Mouse (Mus musculus) hindbrain, embryonic 11.5 days (tissue): Measurements from ENCODE around the gene Ppp1r9a. TPM values are rescaled to one million over a fixed set of nuclear protein-coding genes. Genes with fewer than 3 reads are reported as not detected.

Experiments
- ATAC-seq: fragments of 200-750 bp; cut with Nextera tagmentation; 2 replicates; pipeline ENCODE4 v1.8.0; 2017; ENCODE audit warnings: mild to moderate bottlenecking, moderate TSS enrichment, moderate library complexity; ENCODE audit not compliant: low FRiP score
- DNase-seq: peaks from one replicate; pipeline ENCODE4 v3.0.0-alpha.2; 2015; ENCODE audit warnings: low spot score
- H3K27ac ChIP-seq: fragments of 300-500 bp; sonication (generic); 2 replicates; pipeline ENCODE4 v1.5.1; 2014; ENCODE audit warnings: mild to moderate bottlenecking, low read depth, low read length
- H3K27me3 ChIP-seq: fragments of 300-500 bp; sonication (generic); 2 replicates; pipeline ENCODE4 v1.6.1; 2014; ENCODE audit warnings: mild to moderate bottlenecking, low read length, moderate library complexity, mixed read lengths; ENCODE audit not compliant: control insufficient read depth, insufficient read depth
- H3K36me3 ChIP-seq: fragments of 300-500 bp; sonication (generic); 2 replicates; pipeline ENCODE4 v1.6.1; 2014; ENCODE audit warnings: mild to moderate bottlenecking, low read length, moderate library complexity, mixed read lengths; ENCODE audit not compliant: control insufficient read depth, insufficient read depth
- H3K4me1 ChIP-seq: fragments of 300-500 bp; sonication (generic); replicated peaks from 2 replicates; pipeline ENCODE4 v1.6.1; 2014; ENCODE audit warnings: low read length, mixed read lengths; ENCODE audit not compliant: control insufficient read depth, insufficient read depth
- H3K4me2 ChIP-seq: fragments of 300-500 bp; sonication (generic); replicated peaks from 2 replicates; pipeline ENCODE4 v1.6.1; 2014; ENCODE audit warnings: mild to moderate bottlenecking, low read depth, low read length
- H3K4me3 ChIP-seq: fragments of 300-500 bp; sonication (generic); 2 replicates; pipeline ENCODE4 v1.5.1; 2014; ENCODE audit warnings: low read depth, low read length
- H3K9ac ChIP-seq: fragments of 300-500 bp; sonication (generic); 2 replicates; pipeline ENCODE4 v1.6.1; 2014; ENCODE audit warnings: low read depth, low read length
- H3K9me3 ChIP-seq: fragments of 300-500 bp; sonication (generic); 2 replicates; pipeline ENCODE4 v1.6.1; 2016; ENCODE audit warnings: low read length; ENCODE audit not compliant: control insufficient read depth
- WGBS: fragments of 180-500 bp; shearing (Covaris S2); extraction: QIAGEN DNeasy Blood & Tissue Kit; methylation state at CpG from one replicate; pipeline ENCODE4 v1.1.7; 2014; 5-methylcytosine and 5-hydroxymethylcytosine counted together
- polyA plus RNA-seq: library from polyadenylated mRNA; unstranded; fragments of >200 nt; fragmentation: Nextera tagmentation; extraction: Ambion mirVana; gene quantifications from 2 replicates; pipeline ENCODE4 v1.2.1, GENCODE M21; 2014

Ppp1r9a gene
- polyA plus RNA-seq, 1 experiment from 2014 or later = 33.9 TPM

- H3K27me3 ChIP-seq = no peaks in the 10 kb centered on the region
- H3K4me1 ChIP-seq = no peaks in the 10 kb centered on the region
- H3K4me3 ChIP-seq = no peak overlapping the region
- H3K9me3 ChIP-seq = no peaks in the 10 kb centered on the region
- DNase-seq (no peak), ATAC-seq (no peak)
- no peak overlapping the region for H3K4me2 ChIP-seq
- H3K36me3 ChIP-seq = no peaks in the 10 kb centered on the region
- H3K9ac ChIP-seq = no peak overlapping the region
- H3K27ac ChIP-seq = no peak overlapping the region
- WGBS = 84% methylated on average over 2 of the region's 2 CpGs
These were observed 247.2 kb downstream of the Ppp1r9a start for GRCm38 (mm10) chr6:5149941-5150340.

- no peak overlapping the region for H3K4me2 ChIP-seq
- H3K27me3 ChIP-seq = no peaks in the 10 kb centered on the region
- H3K9ac ChIP-seq = no peak overlapping the region
- WGBS = 75% methylated on average over 4 of the region's 4 CpGs
- no peak for DNase-seq
- H3K9me3 ChIP-seq = no peaks in the 10 kb centered on the region
- no peaks in the 10 kb centered on the region for H3K36me3 ChIP-seq
- no peak overlapping the region for H3K4me3 ChIP-seq
- H3K27ac ChIP-seq = no peak overlapping the region
- H3K4me1 ChIP-seq = no peaks in the 10 kb centered on the region
- no peak for ATAC-seq
These were observed 248.5 kb downstream of the Ppp1r9a start for GRCm38 (mm10) chr6:5151171-5151570.

- Histone ChIP-seq H3K9me3 (no peaks in the 10 kb centered on the region), H3K27ac (no peak overlapping the region), H3K36me3 (no peaks in the 10 kb centered on the region), H3K4me1 (no peaks in the 10 kb centered on the region), H3K4me3 (no peak overlapping the region), H3K9ac (no peak overlapping the region), H3K4me2 (no peak overlapping the region), H3K27me3 (no peaks in the 10 kb centered on the region)
- DNase-seq = no peak
- WGBS = 85% methylated on average over 2 of the region's 2 CpGs
- ATAC-seq = no peak
These were observed 249.5 kb downstream of the Ppp1r9a start for GRCm38 (mm10) chr6:5152185-5152584.

- H3K4me3 ChIP-seq = no peak overlapping the region
- H3K4me2 ChIP-seq = no peak overlapping the region
- WGBS = 90% methylated on average over 6 of the region's 6 CpGs
- no peaks in the 10 kb centered on the region for H3K4me1 ChIP-seq
- no peaks in the 10 kb centered on the region for H3K36me3 ChIP-seq
- H3K27me3 ChIP-seq = no peaks in the 10 kb centered on the region
- H3K9ac ChIP-seq = no peak overlapping the region
- H3K27ac ChIP-seq = no peak overlapping the region
- DNase-seq (no peak), ATAC-seq (no peak)
- H3K9me3 ChIP-seq = no peaks in the 10 kb centered on the region
These were observed 252.1 kb downstream of the Ppp1r9a start for GRCm38 (mm10) chr6:5154786-5155185.

GRCm38 (mm10) chr6:5155313-5155927 is 252.7 kb downstream of the Ppp1r9a start:
- WGBS = 71% methylated on average over 1 of the region's 1 CpGs
- ATAC-seq = no peak
- Histone ChIP-seq H3K4me3 (no peak overlapping the region), H3K36me3 (no peaks in the 10 kb centered on the region), H3K4me2 (no peak overlapping the region), H3K27me3 (no peaks in the 10 kb centered on the region), H3K4me1 (no peaks in the 10 kb centered on the region), H3K9ac (no peak overlapping the region), H3K9me3 (no peaks in the 10 kb centered on the region), H3K27ac (no peak overlapping the region)
- DNase-seq = no peak

GRCm38 (mm10) chr6:5156541-5157425 is 254.1 kb downstream of the Ppp1r9a start:
- H3K27ac ChIP-seq = no peak overlapping the region
- WGBS = 86% methylated on average over 6 of the region's 6 CpGs
- no peak for ATAC-seq
- H3K9ac ChIP-seq = no peak overlapping the region
- DNase-seq = no peak
- no peaks in the 10 kb centered on the region for H3K9me3 ChIP-seq
- no peak overlapping the region for H3K4me2 ChIP-seq
- H3K4me3 ChIP-seq = no peak overlapping the region
- no peaks in the 10 kb centered on the region for H3K4me1 ChIP-seq
- no peaks in the 10 kb centered on the region for H3K36me3 ChIP-seq
- no peaks in the 10 kb centered on the region for H3K27me3 ChIP-seq

- DNase-seq (no peak), ATAC-seq (no peak)
- Histone ChIP-seq H3K27me3 (no peaks in the 10 kb centered on the region), H3K4me1 (no peaks in the 10 kb centered on the region), H3K36me3 (no peaks in the 10 kb centered on the region), H3K27ac (no peak overlapping the region), H3K9ac (no peak overlapping the region), H3K9me3 (no peaks in the 10 kb centered on the region), H3K4me3 (no peak overlapping the region), H3K4me2 (no peak overlapping the region)
- WGBS = 85% methylated on average over 7 of the region's 7 CpGs
These were observed 256.7 kb downstream of the Ppp1r9a start for GRCm38 (mm10) chr6:5159385-5159791.

- Histone ChIP-seq H3K4me3 (no peak overlapping the region), H3K9ac (no peak overlapping the region), H3K9me3 (no peaks in the 10 kb centered on the region), H3K27me3 (no peaks in the 10 kb centered on the region), H3K27ac (no peak overlapping the region), H3K4me1 (no peaks in the 10 kb centered on the region), H3K36me3 (no peaks in the 10 kb centered on the region), H3K4me2 (no peak overlapping the region)
- WGBS = 89% methylated on average over 6 of the region's 6 CpGs
- ATAC-seq (no peak), DNase-seq (no peak)
These were observed 259.3 kb downstream of the Ppp1r9a start for GRCm38 (mm10) chr6:5162052-5162451.
